19 mouse cellular contexts compared by ENCODE assay signal in genomic region chr1:74388398-74388920, GRCm38 (mm10). TPM values are rescaled to one million over a fixed set of nuclear protein-coding genes. Genes with fewer than 3 reads are reported as not detected.
DNase-seq lines count a peak whose midpoint lies in the region; ATAC-seq and TF ChIP-seq lines count a peak whose summit lies in the region.
"Had no signal": no experiment of that assay in that cellular context is flagged by ENCODE, and none has a peak within 500 bp of the region (broad histone marks: within the 10 kb centered on the region; RNA-seq: fewer than 3 reads in every experiment).

No protein-coding gene starts in this region.

- ATAC-seq in kidney, embryonic 16.5 days (ENCODE audit: low FRiP score, low TSS enrichment) = no peak
- no peak for ATAC-seq in intestine, embryonic 16.5 days
- ATAC-seq in hindbrain, embryonic 11.5 days (ENCODE audit: low FRiP score) = no peak
- ATAC-seq: forebrain, embryonic 15.5 days had no signal

- peak overlapping the region; percentile 98 for H3K27ac ChIP-seq in gastrocnemius, adult 2 months
- peak overlapping the region; percentile 100; the same call in 1 of the 2 replicates for H3K27ac ChIP-seq in kidney, embryonic 16.5 days (ENCODE audit: low read length)
- H3K27ac ChIP-seq in intestine, embryonic 16.5 days (ENCODE audit: low read length) = peak overlapping the region; percentile 52; the same call in 1 of the 2 replicates
- H3K27ac ChIP-seq in hindbrain, embryonic 11.5 days (ENCODE audit: low read depth, low read length) = no peak overlapping the region
- H3K27ac ChIP-seq: forebrain, embryonic 15.5 days; hindbrain, embryonic 13.5 days; liver, embryonic 14.5 days had no signal

- H3K4me1 ChIP-seq in kidney, embryonic 16.5 days (ENCODE audit: insufficient read depth, low read length) = peaks cover 41% of the 10 kb centered on the region
- H3K4me1 ChIP-seq in intestine, embryonic 16.5 days (ENCODE audit: control insufficient read depth, insufficient read depth, low read length) = peaks cover 32% of the 10 kb centered on the region
- peaks cover 6% of the 10 kb centered on the region for H3K4me1 ChIP-seq in hindbrain, embryonic 11.5 days (replicated peaks; ENCODE audit: control insufficient read depth, insufficient read depth, low read length)

- no peak overlapping the region for H3K4me2 ChIP-seq in kidney, embryonic 16.5 days (replicated peaks; ENCODE audit: low read depth, low read length)
- no peak overlapping the region for H3K4me2 ChIP-seq in intestine, embryonic 16.5 days (ENCODE audit: low read depth, low read length)
- no peak overlapping the region for H3K4me2 ChIP-seq in hindbrain, embryonic 11.5 days (replicated peaks; ENCODE audit: low read depth, low read length)
- H3K4me2 ChIP-seq: forebrain, embryonic 15.5 days; hindbrain, embryonic 13.5 days had no signal

- TF ChIP-seq CTCF in gastrocnemius, adult 2 months (IDR thresholded peaks at IDR 0.05) = no peak

- H3K9ac ChIP-seq in kidney, embryonic 16.5 days (replicated peaks; ENCODE audit: low read length) = no peak overlapping the region
- no peak overlapping the region for H3K9ac ChIP-seq in intestine, embryonic 16.5 days (ENCODE audit: low read depth, low read length)
- no peak overlapping the region for H3K9ac ChIP-seq in hindbrain, embryonic 11.5 days (ENCODE audit: low read depth, low read length)
- H3K9ac ChIP-seq: forebrain, embryonic 15.5 days; hindbrain, embryonic 13.5 days; liver, embryonic 14.5 days had no signal

- H3K27me3 ChIP-seq in kidney, embryonic 16.5 days (ENCODE audit: insufficient read depth, low read length) = no peaks in the 10 kb centered on the region
- H3K27me3 ChIP-seq in intestine, embryonic 16.5 days (replicated peaks; ENCODE audit: control insufficient read depth, insufficient read depth, low read length) = no peaks in the 10 kb centered on the region
- no peaks in the 10 kb centered on the region; the same call in 1 of the 2 replicates for H3K27me3 ChIP-seq in hindbrain, embryonic 11.5 days (ENCODE audit: control insufficient read depth, insufficient read depth, low read length)
- H3K27me3 ChIP-seq: forebrain, embryonic 15.5 days had no signal

- intact Hi-C loops in gastrocnemius, adult 2 months (cut with DNase I) = loop anchor here (5.0 kb wide), 1 partner anchor 181 kb away; no protein-coding TSS in a partner anchor

- H3K36me3 ChIP-seq in kidney, embryonic 16.5 days (ENCODE audit: insufficient read depth, low read length) = 0 out of 2 replicates have a peak, but pooled peaks cover 2% of the 10 kb centered on the region
- H3K36me3 ChIP-seq in intestine, embryonic 16.5 days (ENCODE audit: control insufficient read depth, insufficient read depth, low read length) = peaks cover 3% of the 10 kb centered on the region; the same call in 1 of the 2 replicates
- no peaks in the 10 kb centered on the region for H3K36me3 ChIP-seq in hindbrain, embryonic 11.5 days (ENCODE audit: control insufficient read depth, insufficient read depth, low read length)
- H3K36me3 ChIP-seq: forebrain, embryonic 15.5 days; hindbrain, embryonic 13.5 days had no signal

- DNase-seq in gastrocnemius, adult 2 months = no peak
- no peak for DNase-seq in gastrocnemius, adult 8-10 months (ENCODE audit: low spot score in 2 of 2)
- no peak for DNase-seq in kidney, postnatal 4 days
- DNase-seq in adrenal gland, postnatal 14 days = peak; percentile 54
- DNase-seq in layer of hippocampus, postnatal 25 days (ENCODE audit: extremely low spot score in 1 of 2, low spot score in 1 of 2) = no peak
- DNase-seq in hindbrain, embryonic 11.5 days (ENCODE audit: low spot score) = no peak
- DNase-seq: cerebellum, adult 11 months; kidney, adult 11 months; midbrain, embryonic 14.5 days; right cerebral cortex, adult 18-20 months; spleen, adult 18-20 months; thymus, postnatal 25 days had no signal

- WGBS in kidney, embryonic 16.5 days = 77% methylated on average over 7 of the region's 7 CpGs
- 79% methylated on average over 7 of the region's 7 CpGs for WGBS in intestine, embryonic 16.5 days
- WGBS in hindbrain, embryonic 11.5 days = 77% methylated on average over 7 of the region's 7 CpGs

- no peaks in the 10 kb centered on the region for H3K9me3 ChIP-seq in kidney, embryonic 16.5 days (ENCODE audit: low read length)
- no peaks in the 10 kb centered on the region for H3K9me3 ChIP-seq in intestine, embryonic 16.5 days (ENCODE audit: control insufficient read depth, low read length)
- no peaks in the 10 kb centered on the region for H3K9me3 ChIP-seq in hindbrain, embryonic 11.5 days (ENCODE audit: control insufficient read depth, low read length)
- H3K9me3 ChIP-seq: forebrain, embryonic 15.5 days; hindbrain, embryonic 13.5 days had no signal

- no peak overlapping the region for H3K4me3 ChIP-seq in gastrocnemius, adult 2 months
- H3K4me3 ChIP-seq in kidney, embryonic 16.5 days (ENCODE audit: low read length) = no peak overlapping the region
- no peak overlapping the region for H3K4me3 ChIP-seq in intestine, embryonic 16.5 days (ENCODE audit: low read length)
- no peak overlapping the region for H3K4me3 ChIP-seq in hindbrain, embryonic 11.5 days (ENCODE audit: low read depth, low read length)
- H3K4me3 ChIP-seq: erythroblast, embryonic 14.5 days; forebrain, embryonic 15.5 days; hindbrain, embryonic 13.5 days had no signal

RNA-seq across cellular contexts. Expression of gene Ctdsp1, which starts 2.9 kb away (rescaled TPM):
- total RNA-seq in gastrocnemius, adult 2 months (2021) = 100 to 1,000 TPM in 1 of 2 experiments, 10 to 100 TPM in 1; 92.2 to 111 TPM
- 100 to 1,000 TPM; 105 to 110 (median 107) TPM for total RNA-seq in gastrocnemius, adult 8-10 months (2022)
- 91.1 and 94.0 TPM in 2 replicates for polyA plus RNA-seq in kidney, embryonic 16.5 days (2015; fragmentation: Nextera tagmentation; extraction: Ambion mirVana)
- 128 and 130 TPM in 2 replicates for total RNA-seq in adrenal gland, postnatal 14 days (2021)
- polyA plus RNA-seq in intestine, embryonic 16.5 days (2015; fragmentation: Nextera tagmentation; extraction: Ambion mirVana) = 69.4 and 72.3 TPM in 2 replicates
- 10 to 100 TPM; 32.2 to 34.1 TPM for total RNA-seq in layer of hippocampus, postnatal 25 days (2021)
- 36.3 and 42.0 TPM in 2 replicates for polyA plus RNA-seq in hindbrain, embryonic 11.5 days (2014; fragmentation: Nextera tagmentation; extraction: Ambion mirVana)

RNA-seq across cellular contexts. Expression of gene Slc11a1, which starts 13.5 kb away (rescaled TPM):
- total RNA-seq in gastrocnemius, adult 2 months (2021) = 1 to 10 TPM; 3.8 to 5.6 TPM
- total RNA-seq in gastrocnemius, adult 8-10 months (2022) = 1 to 10 TPM; 2.1 to 6.5 (median 5.1) TPM
- 4.5 and 5.4 TPM in 2 replicates for polyA plus RNA-seq in kidney, embryonic 16.5 days (2015; fragmentation: Nextera tagmentation; extraction: Ambion mirVana)
- total RNA-seq in adrenal gland, postnatal 14 days (2021) = 5.3 and 6.9 TPM in 2 replicates
- 8.0 and 8.9 TPM in 2 replicates for polyA plus RNA-seq in intestine, embryonic 16.5 days (2015; fragmentation: Nextera tagmentation; extraction: Ambion mirVana)
- total RNA-seq in layer of hippocampus, postnatal 25 days (2021) = 1 to 10 TPM; 1.7 to 4.2 TPM
- 1.3 and 1.4 TPM in 2 replicates for polyA plus RNA-seq in hindbrain, embryonic 11.5 days (2014; fragmentation: Nextera tagmentation; extraction: Ambion mirVana)
- total RNA-seq: MEL had no signal

RNA-seq across cellular contexts. Expression of gene Vil1, which starts 20.7 kb away (rescaled TPM):
- total RNA-seq in gastrocnemius, adult 2 months (2021) = not detected
- total RNA-seq in gastrocnemius, adult 8-10 months (2022) = not detected
- 17.5 and 18.0 TPM in 2 replicates for polyA plus RNA-seq in kidney, embryonic 16.5 days (2015; fragmentation: Nextera tagmentation; extraction: Ambion mirVana)
- 2.4 and 3.0 TPM in 2 replicates for total RNA-seq in adrenal gland, postnatal 14 days (2021)
- 207 and 244 TPM in 2 replicates for polyA plus RNA-seq in intestine, embryonic 16.5 days (2015; fragmentation: Nextera tagmentation; extraction: Ambion mirVana)
- total RNA-seq in layer of hippocampus, postnatal 25 days (2021) = 1 to 10 TPM in 1 of 2 experiments, under 1 TPM in 1; 0.52 to 1.1 TPM
- 0.11 and 0.13 TPM in 2 replicates for polyA plus RNA-seq in hindbrain, embryonic 11.5 days (2014; fragmentation: Nextera tagmentation; extraction: Ambion mirVana)
- polyA plus RNA-seq: erythroblast, embryonic 14.5 days had no signal

RNA-seq across cellular contexts. Expression of gene Catip, which starts 26.6 kb away (rescaled TPM):
- under 1 TPM in 1 of 2 experiments, not detected in 1; 0.13 TPM for total RNA-seq in gastrocnemius, adult 2 months (2021)
- total RNA-seq in gastrocnemius, adult 8-10 months (2022) = under 1 TPM in 3 of 4 experiments, not detected in 1; 0.21 to 0.44 (median 0.36) TPM
- polyA plus RNA-seq in kidney, embryonic 16.5 days (2015; fragmentation: Nextera tagmentation; extraction: Ambion mirVana) = 0.50 and 0.53 TPM in 2 replicates
- 0.15 and 0.45 TPM in 2 replicates for total RNA-seq in adrenal gland, postnatal 14 days (2021)
- 0.24 and 0.50 TPM in 2 replicates for polyA plus RNA-seq in intestine, embryonic 16.5 days (2015; fragmentation: Nextera tagmentation; extraction: Ambion mirVana)
- total RNA-seq in layer of hippocampus, postnatal 25 days (2021) = 1 to 10 TPM; 1.0 to 1.1 TPM
- polyA plus RNA-seq in hindbrain, embryonic 11.5 days (2014; fragmentation: Nextera tagmentation; extraction: Ambion mirVana) = 1.1 TPM in 2 replicates
- polyA plus RNA-seq: erythroblast, embryonic 14.5 days had no signal
